Mouse (Mus musculus) urinary bladder, adult 18-20 months (tissue): ENCODE results near the gene Btbd35f17.
"Not testable (repeated sequence)": the region's sequence is repeated elsewhere in the genome, so short reads cannot be mapped to it uniquely, and the experiment has no call there.

ENCODE experiments used
- DNase-seq, 2 experiments: peaks; one replicate each; pipeline ENCODE4 v3.0.0; 2022; ENCODE audit warnings: low spot score in 2 of 2, mixed read lengths in 2 of 2

Btbd35f17 gene

GRCm38 (mm10) chrX:4370336-4370735 is at the start of gene Btbd35f17:
Btbd35f17 (plus strand) TSS chrX:4370636.
- DNase-seq, result not testable (repeated sequence)
